Mouse (Mus musculus): ENCODE measurements around the gene Cdc34. TPM values are rescaled to one million over a fixed set of nuclear protein-coding genes. Genes with fewer than 3 reads are reported as not detected.

Gene Cdc34
- polyA plus RNA-seq, 1 experiment from 2014 or later = 73.1 TPM

- ATAC-seq = no peak
- Histone ChIP-seq H3K4me2 (ENCODE audit: low read length) (no peak overlapping the region), H3K36me3 (ENCODE audit: control insufficient read depth, insufficient read depth, low read length) (peaks cover 14% of the 10 kb centered on the region), H3K4me3 (ENCODE audit: low read depth, low read length) (no peak overlapping the region), H3K9me3 (replicated peaks; ENCODE audit: control insufficient read depth, low read length, poor library complexity, severe bottlenecking) (no peaks in the 10 kb centered on the region), H3K27me3 (ENCODE audit: control insufficient read depth, insufficient read depth, low read depth, low read length) (no peaks in the 10 kb centered on the region), H3K9ac (ENCODE audit: low read depth, low read length) (no peak overlapping the region), H3K27ac (ENCODE audit: low read length) (no peak overlapping the region), H3K4me1 (ENCODE audit: control insufficient read depth, insufficient read depth, low read length) (no peaks in the 10 kb centered on the region)
- 80% methylated on average over 13 of the region's 13 CpGs for WGBS
Measured at GRCm38 (mm10) chr10:79729357-79729965, 47.5 kb downstream of the Cdc34 start.

GRCm38 (mm10) chr10:79732500-79732899 is 50.5 kb downstream of the Cdc34 start:
- H3K4me1 ChIP-seq (ENCODE audit: control insufficient read depth, insufficient read depth, low read length) = no peaks in the 10 kb centered on the region
- peaks cover 2% of the 10 kb centered on the region; the same call in 1 of the 2 replicates for H3K9me3 ChIP-seq (replicated peaks; ENCODE audit: control insufficient read depth, low read length, poor library complexity, severe bottlenecking)
- no peak for ATAC-seq
- WGBS = 95% methylated on average over 1 of the region's 1 CpGs
- H3K27ac ChIP-seq (ENCODE audit: low read length) = no peak overlapping the region
- no peaks in the 10 kb centered on the region for H3K27me3 ChIP-seq (ENCODE audit: control insufficient read depth, insufficient read depth, low read depth, low read length)
- H3K36me3 ChIP-seq (ENCODE audit: control insufficient read depth, insufficient read depth, low read length) = peaks cover 43% of the 10 kb centered on the region
- no peak overlapping the region for H3K4me3 ChIP-seq (ENCODE audit: low read depth, low read length)
- H3K4me2 ChIP-seq (ENCODE audit: low read length) = no peak overlapping the region
- no peak overlapping the region for H3K9ac ChIP-seq (ENCODE audit: low read depth, low read length)

DNA sequence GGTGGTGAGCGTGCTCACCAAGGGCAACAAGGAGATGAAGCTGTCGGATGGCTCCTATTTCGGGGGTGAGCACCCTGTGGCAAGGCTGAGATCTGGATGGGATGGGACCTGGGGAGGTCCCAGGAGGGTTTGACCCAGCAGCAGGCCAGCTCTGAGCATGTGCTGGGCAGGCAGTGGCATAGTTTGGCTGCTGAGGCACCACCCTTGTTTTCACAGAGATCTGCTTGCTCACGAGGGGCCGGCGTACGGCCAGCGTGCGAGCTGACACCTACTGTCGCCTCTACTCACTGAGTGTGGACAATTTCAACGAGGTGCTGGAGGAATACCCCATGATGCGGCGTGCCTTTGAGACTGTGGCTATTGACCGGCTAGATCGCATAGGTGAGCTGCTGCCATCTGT is 51.9 kb downstream of the Cdc34 start:
- H3K9ac ChIP-seq (ENCODE audit: low read depth, low read length) = no peak overlapping the region
- WGBS = 97% methylated on average over 15 of the region's 15 CpGs
- no peak overlapping the region for H3K4me2 ChIP-seq (ENCODE audit: low read length)
- H3K36me3 ChIP-seq (ENCODE audit: control insufficient read depth, insufficient read depth, low read length) = peaks cover 56% of the 10 kb centered on the region
- no peaks in the 10 kb centered on the region for H3K4me1 ChIP-seq (ENCODE audit: control insufficient read depth, insufficient read depth, low read length)
- no peaks in the 10 kb centered on the region for H3K27me3 ChIP-seq (ENCODE audit: control insufficient read depth, insufficient read depth, low read depth, low read length)
- ATAC-seq = no peak
- no peak overlapping the region for H3K4me3 ChIP-seq (ENCODE audit: low read depth, low read length)
- H3K27ac ChIP-seq (ENCODE audit: low read length) = no peak overlapping the region
- peaks cover 11% of the 10 kb centered on the region for H3K9me3 ChIP-seq (replicated peaks; ENCODE audit: control insufficient read depth, low read length, poor library complexity, severe bottlenecking)

DNA sequence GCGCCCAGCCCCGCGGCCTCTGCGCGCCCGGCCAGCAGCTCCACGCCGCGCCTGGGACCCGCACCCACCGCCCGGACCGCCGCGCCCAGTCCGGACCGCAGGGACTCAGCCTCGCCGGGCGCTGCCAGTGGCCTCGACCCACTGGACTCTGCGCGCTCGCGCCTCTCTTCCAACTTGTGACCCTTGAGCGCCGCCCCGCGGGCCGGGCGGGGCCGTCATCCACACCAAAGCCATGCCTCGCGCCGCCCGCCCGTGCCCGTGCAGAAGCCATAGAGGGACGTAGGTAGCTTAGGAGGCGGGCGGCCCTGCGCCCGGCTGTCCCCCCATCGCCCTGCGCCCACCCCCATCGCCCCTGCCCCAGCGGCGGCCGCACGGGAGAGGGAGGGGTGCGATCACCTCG is 53.4 kb downstream of the Cdc34 start:
- Histone ChIP-seq H3K9ac (ENCODE audit: low read depth, low read length) (no peak overlapping the region), H3K27ac (ENCODE audit: low read length) (no peak overlapping the region), H3K4me1 (ENCODE audit: control insufficient read depth, insufficient read depth, low read length) (no peaks in the 10 kb centered on the region), H3K9me3 (replicated peaks; ENCODE audit: control insufficient read depth, low read length, poor library complexity, severe bottlenecking) (peaks cover 27% of the 10 kb centered on the region), H3K4me3 (ENCODE audit: low read depth, low read length) (no peak overlapping the region), H3K4me2 (ENCODE audit: low read length) (no peak overlapping the region), H3K27me3 (ENCODE audit: control insufficient read depth, insufficient read depth, low read depth, low read length) (no peaks in the 10 kb centered on the region), H3K36me3 (ENCODE audit: control insufficient read depth, insufficient read depth, low read length) (peaks cover 71% of the 10 kb centered on the region)
- no peak for ATAC-seq
- WGBS = 32% methylated on average over 42 of the region's 52 CpGs

DNA sequence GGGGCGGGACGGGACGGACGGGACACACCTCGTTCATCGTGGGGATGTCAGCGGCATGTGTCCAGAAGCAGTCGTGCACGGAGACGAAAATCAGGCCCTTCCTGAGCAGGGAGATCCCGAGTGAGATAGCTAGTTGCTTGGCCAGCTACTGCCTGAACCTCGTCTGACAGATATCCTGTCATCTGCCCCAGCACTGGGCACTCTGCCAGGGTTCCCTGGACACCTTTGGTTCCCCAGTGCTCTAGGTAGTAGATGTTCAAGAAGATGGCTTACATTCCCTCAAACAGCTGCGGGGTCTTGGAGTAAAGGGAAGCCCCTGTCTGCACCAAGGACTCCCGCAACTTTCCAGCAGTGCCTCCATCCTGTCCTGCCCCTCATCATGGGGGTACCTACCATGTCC is 54.7 kb downstream of the Cdc34 start:
- 89% methylated on average over 13 of the region's 14 CpGs for WGBS
- no peak for ATAC-seq
- no peak overlapping the region for H3K9ac ChIP-seq (ENCODE audit: low read depth, low read length)

More for the DNA sequence above, 54.7 kb downstream of the Cdc34 start:
- H3K27ac ChIP-seq (ENCODE audit: low read length) = no peak overlapping the region
- H3K4me1 ChIP-seq (ENCODE audit: control insufficient read depth, insufficient read depth, low read length) = no peaks in the 10 kb centered on the region
- H3K4me3 ChIP-seq (ENCODE audit: low read depth, low read length) = no peak overlapping the region
- H3K9me3 ChIP-seq (replicated peaks; ENCODE audit: control insufficient read depth, low read length, poor library complexity, severe bottlenecking) = peaks cover 31% of the 10 kb centered on the region
- peaks cover 84% of the 10 kb centered on the region for H3K36me3 ChIP-seq (ENCODE audit: control insufficient read depth, insufficient read depth, low read length)
- no peaks in the 10 kb centered on the region for H3K27me3 ChIP-seq (ENCODE audit: control insufficient read depth, insufficient read depth, low read depth, low read length)
- no peak overlapping the region for H3K4me2 ChIP-seq (ENCODE audit: low read length)

Other genes starting within 250 kb of the Cdc34 start
- 0.10 TPM in 1 of 2 replicates, not detected in the other for gene Vmn2r83, start 213.5 kb upstream of the Cdc34 start, polyA plus RNA-seq (2015; fragmentation: Nextera tagmentation; extraction: Ambion mirVana)
- gene Plpp2, start 148.4 kb upstream of the Cdc34 start, polyA plus RNA-seq (2015; fragmentation: Nextera tagmentation; extraction: Ambion mirVana) = 19.2 and 22.4 TPM in 2 replicates
- gene Mier2, start 127.0 kb upstream of the Cdc34 start, polyA plus RNA-seq (2015; fragmentation: Nextera tagmentation; extraction: Ambion mirVana) = 56.2 and 56.8 TPM in 2 replicates
- gene Theg, start 94.9 kb upstream of the Cdc34 start, polyA plus RNA-seq (2015; fragmentation: Nextera tagmentation; extraction: Ambion mirVana) = not detected in 2 replicates
- gene C2cd4c, start 68.2 kb upstream of the Cdc34 start, polyA plus RNA-seq (2015; fragmentation: Nextera tagmentation; extraction: Ambion mirVana) = 0.66 and 0.95 TPM in 2 replicates
- 23.4 and 25.3 TPM in 2 replicates for gene Shc2, start 44.3 kb upstream of the Cdc34 start, polyA plus RNA-seq (2015; fragmentation: Nextera tagmentation; extraction: Ambion mirVana)
- 0.78 and 1.0 TPM in 2 replicates for gene Odf3l2, start 36.5 kb upstream of the Cdc34 start, polyA plus RNA-seq (2015; fragmentation: Nextera tagmentation; extraction: Ambion mirVana)
- gene Madcam1, start 17.6 kb upstream of the Cdc34 start, polyA plus RNA-seq (2015; fragmentation: Nextera tagmentation; extraction: Ambion mirVana) = 0.69 and 0.94 TPM in 2 replicates
- 96.1 and 107 TPM in 2 replicates for gene Tpgs1, start 12.8 kb upstream of the Cdc34 start, polyA plus RNA-seq (2015; fragmentation: Nextera tagmentation; extraction: Ambion mirVana)
- gene Gzmm, start 6.8 kb downstream of the Cdc34 start, polyA plus RNA-seq (2015; fragmentation: Nextera tagmentation; extraction: Ambion mirVana) = 1.6 and 1.8 TPM in 2 replicates
- gene Bsg, start 22.3 kb downstream of the Cdc34 start, polyA plus RNA-seq (2015; fragmentation: Nextera tagmentation; extraction: Ambion mirVana) = 844 and 915 TPM in 2 replicates
- 0.87 and 0.89 TPM in 2 replicates for gene Hcn2, start 34.4 kb downstream of the Cdc34 start, polyA plus RNA-seq (2015; fragmentation: Nextera tagmentation; extraction: Ambion mirVana)
- 45.3 and 45.9 TPM in 2 replicates for gene Polrmt, start 64.4 kb downstream of the Cdc34 start, polyA plus RNA-seq (2015; fragmentation: Nextera tagmentation; extraction: Ambion mirVana)
- gene Fgf22, start 72.9 kb downstream of the Cdc34 start, polyA plus RNA-seq (2015; fragmentation: Nextera tagmentation; extraction: Ambion mirVana) = 1.8 TPM in 2 replicates
- gene Rnf126, start 84.8 kb downstream of the Cdc34 start, polyA plus RNA-seq (2015; fragmentation: Nextera tagmentation; extraction: Ambion mirVana) = 90.2 and 92.3 TPM in 2 replicates
- gene Fstl3, start 95.1 kb downstream of the Cdc34 start, polyA plus RNA-seq (2015; fragmentation: Nextera tagmentation; extraction: Ambion mirVana) = 2.2 and 3.5 TPM in 2 replicates
- gene Prss57, start 108.8 kb downstream of the Cdc34 start, polyA plus RNA-seq (2015; fragmentation: Nextera tagmentation; extraction: Ambion mirVana) = 0.19 TPM in 2 replicates
- 318 and 333 TPM in 2 replicates for gene Palm, start 111.4 kb downstream of the Cdc34 start, polyA plus RNA-seq (2015; fragmentation: Nextera tagmentation; extraction: Ambion mirVana)
- gene Misp, start 138.8 kb downstream of the Cdc34 start, polyA plus RNA-seq (2015; fragmentation: Nextera tagmentation; extraction: Ambion mirVana) = 0.34 and 0.73 TPM in 2 replicates
- gene Ptbp1, start 172.2 kb downstream of the Cdc34 start, polyA plus RNA-seq (2015; fragmentation: Nextera tagmentation; extraction: Ambion mirVana) = 58.8 and 65.1 TPM in 2 replicates
- 12.5 and 12.7 TPM in 2 replicates for gene Prtn3, start 192.3 kb downstream of the Cdc34 start, polyA plus RNA-seq (2015; fragmentation: Nextera tagmentation; extraction: Ambion mirVana)
- 471 and 472 TPM in 2 replicates for gene Plppr3, start 192.4 kb downstream of the Cdc34 start, polyA plus RNA-seq (2015; fragmentation: Nextera tagmentation; extraction: Ambion mirVana)
- gene Elane, start 204.1 kb downstream of the Cdc34 start, polyA plus RNA-seq (2015; fragmentation: Nextera tagmentation; extraction: Ambion mirVana) = not detected in 2 replicates
- gene Cfd, start 208.7 kb downstream of the Cdc34 start, polyA plus RNA-seq (2015; fragmentation: Nextera tagmentation; extraction: Ambion mirVana) = 0.20 TPM in 1 of 2 replicates, not detected in the other
- 55.4 and 56.6 TPM in 2 replicates for gene Med16, start 226.7 kb downstream of the Cdc34 start, polyA plus RNA-seq (2015; fragmentation: Nextera tagmentation; extraction: Ambion mirVana)
- 2.6 and 13.4 TPM in 2 replicates for gene Gm26602, start 228.7 kb downstream of the Cdc34 start, polyA plus RNA-seq (2015; fragmentation: Nextera tagmentation; extraction: Ambion mirVana)
- gene Kiss1r, start 234.8 kb downstream of the Cdc34 start, polyA plus RNA-seq (2015; fragmentation: Nextera tagmentation; extraction: Ambion mirVana) = 3.5 and 3.8 TPM in 2 replicates
- 273 and 293 TPM in 2 replicates for gene R3hdm4, start 239.0 kb downstream of the Cdc34 start, polyA plus RNA-seq (2015; fragmentation: Nextera tagmentation; extraction: Ambion mirVana)
- 1.7 and 2.2 TPM in 2 replicates for gene Arid3a, start 244.8 kb downstream of the Cdc34 start, polyA plus RNA-seq (2015; fragmentation: Nextera tagmentation; extraction: Ambion mirVana)